Mouse (Mus musculus) E14TG2a.4 (cell line): ENCODE data around the gene Maml3.

ENCODE experiments used
- CTCF ChIP-seq: conservative IDR thresholded peaks from 2 replicates; pipeline ENCODE4 v1.5.1; 2014; ENCODE audit warnings: low read length
- NANOG ChIP-seq: IDR thresholded peaks from 2 replicates; pipeline ENCODE4 v1.6.1; 2014; ENCODE audit warnings: borderline replicate concordance, low read length, mixed read lengths

- TF ChIP-seq CTCF (no peak; the same call in 1 of the 2 replicates), NANOG (no peak)
Observed at GRCm38 (mm10) chr3:51787945-51788344, 316.9 kb downstream of the Maml3 start.
